Mouse (Mus musculus) adrenal gland, adult 2 months (tissue): ENCODE data around the gene Zfp768. TPM values are rescaled to one million over a fixed set of nuclear protein-coding genes. Genes with fewer than 3 reads are reported as not detected.
"Not testable (repeated sequence)": the region's sequence is repeated elsewhere in the genome, so short reads cannot be mapped to it uniquely, and the experiment has no call there.

ENCODE experiments used
- DNase-seq: peaks from one replicate; pipeline ENCODE4 v3.0.0; 2021
- long read RNA-seq: library from polyadenylated mRNA; stranded (forward); transcript quantifications from one replicate; pipeline ENCODE4 v2.0.0, GENCODE M21; 2021
- polyA plus RNA-seq: library from polyadenylated mRNA; depleted of rRNA; stranded (reverse); fragments of >200 nt; gene quantifications from 2 replicates; pipeline ENCODE4 v1.2.3, GENCODE M21; 2012; rRNA removed
- total RNA-seq, 2 experiments: library from RNA; stranded (reverse); gene quantifications; 2 replicates each; pipeline ENCODE4 v1.2.3; 2021

Zfp768 gene
- total RNA-seq, result 10 to 100 TPM; 30.5 to 32.3 TPM
- 52.5 and 54.2 TPM in 2 replicates for polyA plus RNA-seq
- long read RNA-seq, transcript Zfp768-201 (2 exons, 2,356 nt), result major isoform, 27 of 37 reads
- long read RNA-seq, partial matches to known transcripts, result 0 of 37 reads
- long read RNA-seq, other reads (novel, unspliced or antisense), result 10 of 37 reads

DNA sequence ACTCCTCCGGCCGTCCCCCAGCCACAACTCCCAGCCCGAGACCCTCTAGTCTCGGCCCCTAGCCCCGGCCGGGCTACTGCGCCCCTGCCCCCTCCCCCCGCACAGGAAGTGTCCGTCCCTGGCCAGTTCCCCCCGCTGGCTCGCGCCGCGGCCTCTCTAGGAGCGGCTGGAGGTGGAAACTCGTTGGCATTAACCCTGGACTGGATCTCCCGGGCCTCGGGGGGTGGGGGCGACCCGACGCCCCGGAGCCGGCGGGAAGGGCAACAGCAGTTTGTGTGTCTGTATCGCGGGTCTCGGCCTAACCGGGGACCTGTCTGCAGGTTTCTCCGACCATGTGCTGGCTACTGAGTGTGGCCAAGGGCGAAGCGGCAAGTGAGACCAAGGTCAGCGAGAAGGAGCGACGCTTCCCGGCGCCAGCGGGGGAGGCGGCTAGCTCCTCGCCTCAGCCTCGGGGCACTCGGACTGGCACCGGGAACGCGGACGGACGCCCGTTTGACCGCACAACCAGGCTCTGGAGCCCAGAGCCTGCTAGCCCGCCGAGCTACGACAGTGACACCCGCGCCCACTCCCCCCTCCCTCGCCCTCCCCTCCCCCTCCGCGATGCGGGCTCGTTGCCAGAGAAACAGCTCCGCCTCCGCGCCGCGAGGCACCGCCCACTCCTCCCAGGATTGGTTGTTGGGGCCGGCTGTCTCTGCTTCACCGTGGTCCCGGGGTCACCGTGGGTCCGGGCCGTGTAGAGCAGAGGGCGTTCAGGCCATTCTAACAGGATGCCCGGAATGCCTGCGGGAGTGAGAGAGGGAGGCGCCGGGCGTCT, at the start of gene Zfp768:
Gene Zfp768 (minus strand): TSS at position 78 of the 814 bp plus-strand sequence.
- DNase-seq, result peak; percentile 97

DNA sequence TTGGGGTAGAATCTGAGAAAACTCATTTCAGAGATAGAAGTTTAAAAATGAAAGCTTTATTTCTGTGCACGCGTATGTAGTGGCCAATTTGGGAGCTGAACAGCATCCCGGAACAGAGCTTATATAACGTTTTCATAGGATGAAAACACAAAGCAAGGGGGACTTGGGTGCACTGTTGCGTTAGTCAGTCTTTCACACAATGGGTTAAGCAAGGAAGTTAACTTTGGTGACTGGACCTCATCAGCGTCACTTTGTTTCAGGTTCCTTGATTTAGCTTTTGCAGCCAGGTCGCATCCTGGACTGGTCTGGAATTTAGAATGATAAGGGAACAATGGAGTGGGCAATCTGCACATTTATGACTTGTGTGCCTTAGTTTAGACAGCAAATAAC, 48.5 kb upstream of the Zfp768 start:
- DNase-seq, result no peak

DNA sequence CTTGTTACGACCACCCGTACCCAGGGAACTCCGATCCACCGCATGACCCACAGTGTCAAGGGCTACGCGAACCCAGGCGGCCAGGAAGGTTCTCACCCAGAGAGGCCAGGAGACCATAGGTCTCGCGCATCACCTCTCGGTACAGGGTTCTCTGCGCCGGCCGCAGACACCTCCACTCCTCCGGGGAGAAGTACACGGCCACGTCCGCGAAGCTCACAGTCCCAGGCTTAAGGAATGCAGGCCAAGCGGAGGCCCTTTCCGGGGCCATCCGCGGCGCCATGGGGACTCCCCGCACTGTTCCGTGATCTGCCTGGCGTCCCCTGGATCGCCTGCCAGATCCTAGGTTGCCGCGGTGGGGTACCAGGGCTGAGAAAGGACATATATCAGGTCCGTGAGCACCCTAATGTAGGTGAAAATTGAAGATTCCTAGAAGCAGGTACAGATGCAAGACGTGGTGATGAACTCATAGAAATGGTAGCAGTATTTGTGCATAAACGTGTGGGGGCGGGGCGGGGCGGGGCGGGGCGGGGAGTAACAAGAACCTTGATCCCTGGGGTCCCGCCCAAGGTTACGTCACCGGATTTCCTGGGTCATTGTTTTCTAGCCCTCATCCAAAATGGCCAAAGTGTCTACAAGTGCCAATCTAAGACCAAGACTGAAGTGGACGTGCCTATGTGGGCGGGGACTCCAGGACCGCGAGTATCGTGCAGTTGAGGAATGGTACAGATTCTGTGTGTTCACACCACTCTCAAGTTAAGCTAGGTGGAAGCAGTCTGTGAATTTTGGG, 48.0 kb upstream of the Zfp768 start, which contains the start of gene E430018J23Rik:
Gene E430018J23Rik (minus strand): TSS at position 473 of the 787 bp plus-strand sequence.
- DNase-seq, result peak; percentile 97

DNA sequence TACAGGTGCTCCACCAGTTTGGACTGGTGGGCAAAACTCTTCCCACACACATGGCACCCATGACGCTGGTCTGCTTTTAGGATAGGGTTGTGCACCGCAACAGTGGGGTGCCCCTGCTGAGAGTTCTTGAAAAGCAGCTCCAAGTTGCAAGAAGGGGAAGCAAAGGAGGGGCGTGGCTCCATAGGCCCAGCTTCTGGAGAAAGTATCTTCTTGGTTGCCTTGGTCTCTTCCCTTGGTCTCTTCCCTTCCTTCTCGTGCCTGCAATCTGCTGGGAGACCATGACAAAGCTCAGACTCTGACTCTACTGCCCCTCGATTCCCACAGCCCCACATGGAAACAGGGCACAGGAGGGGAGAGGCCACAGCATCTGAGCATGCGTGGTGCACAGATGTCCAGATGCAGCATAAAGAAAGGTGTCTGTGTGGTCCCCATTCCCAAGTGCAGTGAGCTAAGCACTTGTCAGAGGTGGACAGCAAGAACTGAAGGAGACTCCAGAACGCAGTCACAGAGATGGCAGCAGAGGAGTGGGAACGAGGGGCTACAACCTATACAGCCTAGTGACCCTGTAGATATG, 46.9 kb upstream of the Zfp768 start:
- no peak for DNase-seq

DNA sequence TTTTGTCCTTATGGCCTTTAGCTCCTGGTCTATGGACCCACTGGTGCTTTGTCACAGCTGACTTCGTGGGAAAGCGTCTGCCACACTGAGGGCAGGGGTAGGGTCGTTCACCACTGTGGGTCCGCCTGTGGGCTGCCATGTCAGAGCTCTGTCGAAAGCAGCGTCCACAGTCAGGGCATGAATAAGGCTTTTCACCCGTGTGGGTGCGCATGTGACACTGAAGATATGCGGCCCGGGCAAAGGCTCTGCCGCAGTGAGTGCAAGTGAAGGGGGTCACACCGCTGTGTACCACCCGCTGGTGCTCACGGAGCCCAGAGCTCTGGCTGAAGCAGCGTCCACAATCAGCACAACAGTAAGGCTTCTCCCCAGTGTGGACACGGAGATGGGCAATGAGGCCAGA, 46.1 kb upstream of the Zfp768 start:
- no peak for DNase-seq

DNA sequence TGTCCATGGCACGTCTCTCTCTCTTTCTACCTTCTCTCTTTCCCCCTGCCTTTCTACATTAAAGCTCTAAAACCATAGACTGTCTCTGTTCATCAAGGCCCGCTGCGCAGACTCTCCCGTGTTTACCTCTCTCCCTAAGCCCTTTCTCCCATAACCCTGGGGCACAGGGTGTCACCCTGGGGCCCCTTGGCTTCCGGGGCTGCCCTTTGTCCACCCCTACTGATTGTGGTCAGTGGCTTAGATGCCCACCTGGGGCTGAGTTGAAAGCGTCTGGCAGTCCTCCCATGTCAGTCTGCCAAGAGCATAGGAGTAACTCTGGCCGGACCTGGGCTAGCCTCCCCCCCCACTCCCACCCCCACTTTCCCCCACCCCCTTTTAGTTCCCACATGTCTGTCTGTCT, 44.9 kb upstream of the Zfp768 start:
- DNase-seq, result no peak

DNA sequence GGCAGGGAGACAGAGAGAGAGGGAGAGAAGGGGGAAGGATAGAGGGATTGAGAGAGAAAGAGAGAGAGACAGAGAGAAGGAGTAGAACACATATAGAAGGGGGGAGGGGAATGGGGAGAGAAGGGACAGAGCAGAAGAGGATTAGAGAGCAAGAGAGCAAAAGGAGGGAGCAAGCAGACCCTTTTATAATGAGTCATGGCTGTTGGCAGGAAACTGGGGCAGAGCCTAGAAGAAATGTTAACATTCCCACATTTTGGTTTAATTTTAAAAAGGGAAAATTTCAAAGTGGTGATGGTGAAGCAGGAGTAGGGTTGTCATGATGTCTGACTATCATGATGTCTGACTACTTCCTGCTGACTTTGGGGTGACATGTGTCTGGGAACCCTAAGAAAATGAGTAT, 42.8 kb upstream of the Zfp768 start:
- DNase-seq, result not testable (repeated sequence)

DNA sequence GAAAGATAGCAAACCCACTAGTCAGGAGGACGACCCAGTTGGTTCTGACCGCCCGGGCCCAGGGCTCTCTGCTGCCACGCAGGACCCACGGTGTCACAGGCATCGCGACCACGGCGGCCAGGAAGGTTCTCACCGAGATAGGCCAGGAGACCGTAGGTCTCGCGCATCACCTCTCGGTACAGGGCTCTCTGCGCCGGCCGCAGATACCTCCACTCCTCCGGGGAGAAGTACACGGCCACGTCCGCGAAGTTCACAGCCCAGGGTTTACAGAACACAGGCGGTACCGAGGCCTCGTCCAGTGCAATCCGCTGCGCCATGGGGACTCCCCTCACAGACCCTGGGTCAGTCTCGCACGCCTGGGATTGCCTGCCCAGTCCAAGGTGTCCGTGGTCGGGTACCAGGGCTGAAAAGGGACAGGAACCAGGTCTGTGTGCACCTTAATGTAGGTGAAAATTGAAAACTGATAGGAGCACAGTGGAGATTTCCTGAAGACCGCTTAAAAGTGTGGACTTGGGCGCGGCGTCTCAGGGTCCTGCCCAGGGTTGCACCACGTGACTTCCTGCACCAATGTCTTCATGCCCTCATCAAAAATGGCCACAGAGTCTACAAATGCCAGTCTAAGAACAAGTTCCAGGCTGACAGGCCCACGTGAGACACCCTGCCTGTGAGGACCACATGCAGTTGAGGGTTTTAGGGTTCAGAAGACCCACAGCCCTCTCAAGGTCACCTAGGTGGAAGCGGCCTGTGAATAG, 41.4 kb upstream of the Zfp768 start, which contains the start of gene 9130019O22Rik:
Gene 9130019O22Rik (minus strand): TSS at position 526 of the 752 bp plus-strand sequence.
- DNase-seq, result peak; percentile 90

DNA sequence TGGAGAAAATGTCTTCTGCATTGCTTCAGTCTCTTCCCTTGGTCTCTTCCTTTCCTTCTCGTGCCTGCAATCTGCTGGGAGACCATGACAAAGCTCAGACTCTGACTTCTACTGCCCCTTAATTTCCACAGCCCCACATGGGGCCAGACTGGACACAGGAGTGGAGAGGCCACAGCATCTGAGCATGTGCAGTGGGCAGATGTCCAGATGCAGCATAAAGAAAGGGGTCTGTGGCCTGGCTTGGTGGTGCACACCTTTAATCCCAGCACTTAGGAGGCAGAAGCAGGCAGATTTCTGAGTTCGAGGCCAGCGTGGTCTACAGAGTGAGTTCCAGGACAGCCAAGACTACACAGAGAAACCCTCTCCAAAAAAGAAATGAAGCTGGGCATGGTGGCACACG, 40.2 kb upstream of the Zfp768 start:
- DNase-seq, result not testable (repeated sequence)

DNA sequence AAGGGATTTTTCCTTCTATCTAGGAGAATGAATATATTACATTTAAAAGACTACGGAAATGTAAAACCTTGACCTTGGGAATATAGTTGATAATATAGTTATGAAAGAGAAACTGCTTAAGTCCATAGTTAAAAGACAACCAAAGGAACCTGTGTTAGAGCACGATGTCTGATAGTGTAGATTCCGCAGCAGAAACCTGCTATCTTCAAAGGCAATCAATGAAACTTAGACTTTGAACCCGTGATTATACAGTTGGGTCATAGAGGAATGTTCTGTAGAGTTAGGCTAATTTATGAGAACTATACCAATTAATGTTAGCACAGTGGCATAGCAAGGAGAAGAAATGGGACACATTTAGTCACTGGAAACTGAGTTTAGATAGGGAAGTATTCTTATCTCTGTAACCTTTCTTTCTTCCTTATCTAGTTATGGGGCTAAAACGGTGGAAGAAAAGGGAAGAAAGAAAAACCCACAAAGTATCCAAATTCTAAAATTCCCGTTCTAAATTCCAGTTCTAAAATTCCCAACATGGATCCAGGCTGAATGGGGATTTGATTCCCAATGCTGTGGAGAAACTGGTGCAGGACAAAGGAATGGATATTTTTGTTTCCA, 33.0 kb upstream of the Zfp768 start:
- no peak for DNase-seq

DNA sequence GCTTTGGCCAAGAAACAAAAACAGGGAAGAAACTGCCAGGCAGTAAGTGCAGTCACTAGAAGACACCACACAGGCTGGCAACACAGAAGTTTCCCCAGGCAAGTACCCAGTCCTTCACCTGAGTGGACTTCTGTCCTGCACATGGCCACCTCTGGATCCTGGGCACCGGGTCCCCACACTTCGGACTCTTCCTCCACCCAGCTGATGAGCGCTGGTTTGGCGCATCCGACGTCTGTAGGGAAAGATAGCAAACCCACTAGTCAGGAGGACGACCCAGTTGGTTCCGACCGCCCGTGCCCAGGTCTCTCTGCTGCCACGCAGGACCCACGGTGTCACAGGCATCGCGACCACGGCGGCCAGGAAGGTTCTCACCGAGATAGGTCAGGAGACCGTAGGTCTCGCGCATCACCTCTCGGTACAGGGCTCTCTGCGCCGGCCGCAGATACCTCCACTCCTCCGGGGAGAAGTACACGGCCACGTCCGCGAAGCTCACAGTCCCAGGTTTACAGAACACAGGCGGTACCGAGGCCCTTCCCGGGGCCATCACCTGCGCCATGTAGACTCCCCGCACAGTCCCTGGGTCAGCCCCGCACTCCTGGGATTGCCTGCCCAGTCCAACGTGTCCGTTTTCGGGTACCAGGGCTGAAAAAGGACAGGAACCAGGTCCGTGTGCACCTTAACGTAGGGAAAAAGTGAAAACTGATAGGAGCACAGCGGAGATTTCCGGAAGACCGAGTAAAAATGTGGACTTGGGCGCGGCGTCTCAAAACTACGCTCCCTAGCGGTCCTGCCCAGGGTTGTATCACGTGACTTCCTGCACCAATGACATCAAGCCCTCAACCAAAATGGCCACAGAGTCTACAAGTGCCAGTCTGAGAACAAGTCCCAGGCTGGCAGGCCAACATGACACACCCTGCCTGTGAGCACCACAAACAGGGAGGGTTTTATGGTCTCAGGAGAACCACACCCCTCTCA, 30.2 kb upstream of the Zfp768 start, which contains the start of gene Zfp747:
Gene Zfp747 (minus strand): TSS at position 780 of the 975 bp plus-strand sequence.
- peak; percentile 94 for DNase-seq

DNA sequence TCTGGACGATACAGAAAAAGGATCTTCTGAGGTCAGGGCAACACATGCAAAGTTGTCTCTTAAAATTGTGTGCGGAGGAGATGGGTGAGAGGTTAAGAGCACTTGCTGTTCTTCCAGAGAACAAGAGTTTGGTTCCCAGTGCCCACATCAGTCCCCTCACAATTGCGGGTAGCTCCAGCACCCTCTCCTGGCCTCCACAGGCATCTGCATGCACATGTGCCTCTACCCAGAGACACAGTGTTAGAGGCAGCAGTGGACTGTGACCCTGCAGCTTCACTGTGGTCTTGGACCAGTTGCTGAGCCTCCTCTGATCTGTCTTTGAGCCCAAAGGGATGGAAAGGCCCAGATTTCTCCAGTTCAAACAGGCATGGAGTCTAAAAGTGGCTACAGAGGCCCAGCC, 26.5 kb upstream of the Zfp768 start:
- not testable (repeated sequence) for DNase-seq

DNA sequence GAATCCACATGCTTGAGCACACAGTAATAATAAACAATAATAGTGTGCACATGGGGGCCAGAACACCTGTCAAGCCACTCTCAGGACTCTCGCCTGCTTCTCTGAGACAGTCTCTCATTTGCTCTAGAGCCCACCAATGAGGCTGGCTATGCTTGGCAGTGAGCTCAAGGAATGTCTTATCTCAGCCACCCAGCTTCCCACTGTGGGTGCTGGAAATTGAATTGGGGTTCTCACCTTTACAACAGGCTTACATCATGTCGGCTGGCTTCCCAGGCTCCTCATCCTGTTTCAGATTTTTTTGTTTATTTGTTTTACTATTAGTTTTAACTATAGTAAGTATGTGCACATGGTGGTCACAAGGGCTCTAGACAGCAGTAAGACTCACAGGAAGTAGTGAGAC, 25.8 kb upstream of the Zfp768 start:
- DNase-seq, result no peak

DNA sequence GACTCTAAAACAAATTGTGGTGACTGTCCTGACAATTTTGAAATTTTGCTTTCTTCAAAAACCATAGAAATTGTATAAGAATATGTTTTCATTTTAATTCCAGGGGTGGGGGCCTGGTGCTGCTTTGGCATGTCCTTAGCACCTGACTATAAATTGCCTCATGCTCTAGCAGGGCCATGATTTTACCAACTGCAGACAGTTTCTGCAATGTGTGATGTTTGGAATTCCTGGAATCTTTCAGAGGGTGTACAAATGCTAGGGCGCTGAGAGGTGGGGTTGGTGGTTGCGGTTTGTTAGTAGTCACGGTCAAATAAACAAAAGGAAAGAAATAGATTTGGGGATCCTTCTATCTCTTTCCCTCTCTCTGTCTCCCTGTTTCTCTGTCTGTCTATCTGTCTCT, 20.9 kb upstream of the Zfp768 start:
- no peak for DNase-seq

DNA sequence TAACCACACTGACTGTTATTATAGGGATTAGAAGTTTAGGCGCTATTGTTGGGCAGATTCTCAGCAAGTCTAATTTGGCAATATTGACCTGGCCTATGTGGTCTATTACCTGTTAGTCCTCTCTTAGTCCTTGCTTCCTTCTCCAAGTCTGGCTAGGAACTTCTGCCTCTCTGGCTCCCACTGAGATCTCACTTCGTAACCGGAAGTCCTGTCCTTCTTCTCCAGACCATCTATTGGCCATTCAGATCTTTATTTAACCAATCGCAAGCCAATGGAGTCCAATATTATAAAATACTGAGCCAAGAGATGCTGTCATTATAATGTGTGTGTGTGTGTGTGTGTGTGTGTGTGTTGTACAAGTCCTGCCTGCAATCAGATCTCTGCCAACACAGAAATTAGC, 18.8 kb upstream of the Zfp768 start:
- DNase-seq, result peak; percentile 30

DNA sequence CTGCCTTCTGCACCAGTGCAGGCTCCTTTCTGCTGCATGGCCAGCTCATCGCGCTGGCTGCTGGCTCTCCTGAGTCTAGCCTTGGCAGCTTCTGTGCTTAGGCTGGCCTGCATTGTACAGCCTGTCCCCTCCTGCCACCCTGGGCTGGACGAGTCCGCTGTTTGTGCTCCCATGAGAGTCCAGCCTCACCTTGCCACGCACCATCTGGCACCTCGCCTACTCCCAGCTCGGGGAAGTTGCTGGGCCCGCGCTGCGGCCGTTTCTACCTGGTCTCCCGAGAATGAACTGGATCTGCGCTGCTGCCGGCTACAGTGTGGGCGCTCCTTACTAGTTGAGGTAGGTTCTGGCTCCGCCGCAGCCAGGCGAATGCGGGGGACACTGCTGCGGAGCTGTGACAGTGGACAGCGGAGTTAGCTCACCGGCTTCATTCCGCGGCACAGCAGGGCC, 18.1 kb upstream of the Zfp768 start:
- DNase-seq, result peak; percentile 57

DNA sequence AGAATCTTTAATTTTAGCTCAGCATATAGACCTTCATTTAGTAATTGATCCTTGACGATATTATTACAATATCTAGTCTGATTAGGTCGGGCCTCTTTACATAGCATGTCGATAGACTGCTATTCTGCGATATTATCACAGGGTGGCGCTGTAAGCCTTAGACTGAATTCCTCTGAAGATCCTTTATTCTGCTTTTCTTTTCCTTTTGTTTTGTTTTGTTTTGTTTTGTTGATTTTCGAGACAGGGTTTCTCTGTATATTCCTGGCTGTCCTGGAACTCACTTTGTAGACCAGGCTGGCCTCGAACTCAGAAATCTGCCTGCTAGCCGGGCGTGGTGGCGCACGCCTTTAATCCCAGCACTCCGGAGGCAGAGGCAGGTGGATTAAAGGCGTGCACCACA, 17.0 kb upstream of the Zfp768 start:
- not testable (repeated sequence) for DNase-seq

DNA sequence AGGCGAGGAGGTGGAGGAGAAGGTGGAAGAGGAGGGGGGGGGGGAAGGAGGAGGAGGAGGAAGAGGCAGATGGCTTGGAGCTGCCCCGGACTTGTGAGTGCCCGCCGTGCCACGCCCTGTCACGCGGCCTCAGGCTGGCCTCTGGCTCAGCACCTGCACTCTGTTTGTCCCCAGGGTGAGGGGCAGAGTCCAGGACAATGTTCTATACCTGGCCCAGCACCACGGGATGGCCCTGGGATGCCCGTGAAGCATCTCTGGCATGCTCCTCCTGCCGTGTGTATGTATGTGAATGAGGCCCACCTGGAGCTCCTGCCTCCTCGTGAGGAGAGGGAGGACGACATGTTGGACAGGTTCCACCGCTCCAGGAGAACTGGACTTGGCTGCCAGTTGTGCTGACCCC, 16.1 kb upstream of the Zfp768 start:
- no peak for DNase-seq

DNA sequence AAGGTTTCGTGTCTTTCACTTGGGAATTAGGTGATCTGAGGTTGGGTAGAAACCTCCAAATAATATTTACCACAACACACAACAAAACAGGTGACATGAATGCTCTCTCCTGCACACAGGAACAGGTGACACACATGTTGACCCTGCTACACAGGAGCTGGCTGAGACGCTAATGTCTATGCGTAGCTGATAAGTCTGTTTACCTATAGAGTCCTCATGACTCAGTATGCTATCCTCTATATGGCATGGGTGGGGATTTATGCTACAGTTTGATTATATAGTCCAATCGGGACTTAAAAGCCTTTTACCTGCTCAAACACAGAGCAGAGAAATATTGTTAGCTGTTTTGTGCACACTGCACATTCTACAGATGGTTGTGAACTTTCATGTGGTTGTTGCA, 14.9 kb upstream of the Zfp768 start:
- no peak for DNase-seq

DNA sequence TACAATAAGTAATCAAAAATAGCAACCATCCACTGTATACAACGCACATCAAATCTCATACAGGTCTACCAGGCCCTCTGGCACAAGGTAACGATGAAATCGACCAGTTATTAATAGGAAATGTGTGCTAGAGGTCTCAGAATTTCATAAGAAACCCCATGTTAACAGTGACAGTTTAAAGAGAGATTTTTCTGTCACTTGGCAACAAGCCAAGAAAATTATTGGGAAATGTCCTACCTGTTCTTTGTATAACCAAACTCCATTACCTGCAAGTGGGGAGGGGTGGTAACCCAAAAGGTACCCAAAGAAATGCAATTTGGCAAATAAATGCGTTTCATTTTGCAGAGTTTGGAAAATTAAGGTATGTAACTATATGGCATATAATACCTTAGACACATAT, 13.1 kb upstream of the Zfp768 start:
- DNase-seq, result no peak
